Mouse (Mus musculus) CD4-positive, CD25-positive, alpha-beta regulatory T cell, adult 2 months (primary cell): Measurements from ENCODE around the gene Tnmd.
A peak's percentile ranks its signal among the peaks of the same experiment; 100 is the strongest.

Experiments
- DNase-seq: peaks from one replicate; pipeline ENCODE4 v3.0.0-alpha.2; 2012; ENCODE audit warnings: low read depth, low spot score

The Tnmd gene

DNA sequence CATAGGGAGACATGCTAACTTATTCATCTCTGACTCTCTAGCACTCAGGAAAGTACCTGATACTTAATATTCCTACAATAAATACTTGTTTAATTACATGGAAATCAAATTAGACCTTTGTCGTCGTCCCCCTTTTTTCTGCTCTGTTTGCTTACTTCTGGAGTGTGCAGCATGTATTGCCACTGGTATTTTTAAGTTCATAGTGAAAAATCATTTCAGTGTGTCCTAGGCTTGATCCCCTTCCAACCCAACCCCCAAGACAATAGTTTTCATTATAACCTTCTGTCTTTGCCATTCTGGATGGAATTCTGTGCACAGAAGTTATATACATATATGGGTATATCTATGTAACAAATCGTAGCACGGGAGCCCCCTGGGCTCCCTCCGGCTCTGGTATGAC is at the start of gene Tnmd:
Gene Tnmd, plus strand, starts transcription at position 301 of the 400 bp plus-strand sequence.
- no peak for DNase-seq

DNA sequence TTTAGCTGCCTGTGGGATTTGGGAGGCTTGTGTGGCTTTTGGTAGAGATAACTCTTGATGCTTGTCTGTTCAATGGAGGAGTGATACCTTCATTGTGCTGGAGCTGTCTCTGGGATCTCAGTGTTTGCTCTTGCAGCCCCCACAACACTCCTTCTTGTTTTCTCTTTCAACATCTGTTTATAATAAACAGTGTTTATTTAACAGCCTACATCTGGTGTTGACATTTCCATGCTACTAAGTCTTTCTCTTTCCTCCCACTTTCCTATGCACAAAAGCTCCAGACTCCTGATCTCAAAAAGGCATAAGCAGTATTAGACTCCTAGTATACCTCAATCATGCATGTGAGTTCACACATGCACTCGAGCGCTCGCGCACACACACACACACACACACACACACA is 2.9 kb downstream of the Tnmd start:
- no peak for DNase-seq

DNA sequence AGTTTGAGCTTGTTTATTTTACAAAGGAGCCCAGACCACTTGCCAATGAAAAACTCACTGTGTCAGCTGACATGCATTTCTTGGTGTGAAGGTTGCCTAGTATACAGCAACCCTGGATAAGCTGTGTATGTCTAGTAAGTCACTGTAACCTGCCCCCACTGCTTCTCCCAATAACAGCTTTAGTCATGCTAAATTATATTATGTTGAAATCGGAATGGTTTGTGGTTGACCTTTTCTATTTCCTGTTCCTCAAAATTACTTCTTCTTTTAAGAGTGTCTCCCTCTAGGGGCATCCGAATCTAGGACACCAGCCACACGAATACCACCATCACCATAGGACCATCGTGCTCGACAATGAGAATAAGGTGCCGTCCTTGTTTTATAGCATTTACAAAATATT is 19.0 kb downstream of the Tnmd start:
- DNase-seq = no peak

DNA sequence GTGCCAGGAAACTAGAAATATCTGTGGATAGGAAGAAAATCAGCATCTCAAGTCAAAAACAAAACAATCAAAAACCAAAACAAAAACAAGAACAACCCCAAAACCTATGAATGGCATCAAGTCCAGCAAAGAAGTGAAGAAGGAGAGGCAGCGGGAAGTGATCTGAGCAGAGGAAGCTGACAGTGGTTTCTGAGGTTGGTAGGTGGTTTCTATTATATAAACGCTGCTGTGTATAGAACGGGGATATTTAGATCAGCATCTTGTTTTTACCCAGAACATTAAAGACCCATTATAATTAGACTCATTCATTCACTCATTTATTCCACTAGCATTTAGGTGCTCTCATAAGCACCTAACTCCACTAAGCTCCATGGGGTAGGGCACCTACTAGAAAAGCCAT is 36.5 kb downstream of the Tnmd start:
- peak; percentile 10 for DNase-seq

DNA sequence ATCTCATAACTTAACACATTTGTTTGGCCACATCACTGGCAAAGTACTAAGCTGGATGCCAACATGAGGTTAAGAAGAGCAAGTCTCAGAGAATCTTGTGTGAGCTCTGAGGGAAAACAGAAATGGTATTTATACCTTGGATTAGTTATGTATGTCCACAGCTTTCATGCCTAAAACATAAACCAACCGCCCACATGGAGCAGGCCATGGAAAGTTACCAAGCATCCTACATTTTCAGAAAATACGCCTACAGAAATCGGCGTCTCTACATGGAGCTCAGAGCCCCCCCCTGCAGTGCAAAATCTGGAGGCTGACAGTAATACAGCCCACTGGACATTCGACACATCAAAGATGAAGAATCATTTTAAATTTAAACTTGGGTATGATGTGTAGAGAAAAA is 37.3 kb downstream of the Tnmd start:
- no peak for DNase-seq

DNA sequence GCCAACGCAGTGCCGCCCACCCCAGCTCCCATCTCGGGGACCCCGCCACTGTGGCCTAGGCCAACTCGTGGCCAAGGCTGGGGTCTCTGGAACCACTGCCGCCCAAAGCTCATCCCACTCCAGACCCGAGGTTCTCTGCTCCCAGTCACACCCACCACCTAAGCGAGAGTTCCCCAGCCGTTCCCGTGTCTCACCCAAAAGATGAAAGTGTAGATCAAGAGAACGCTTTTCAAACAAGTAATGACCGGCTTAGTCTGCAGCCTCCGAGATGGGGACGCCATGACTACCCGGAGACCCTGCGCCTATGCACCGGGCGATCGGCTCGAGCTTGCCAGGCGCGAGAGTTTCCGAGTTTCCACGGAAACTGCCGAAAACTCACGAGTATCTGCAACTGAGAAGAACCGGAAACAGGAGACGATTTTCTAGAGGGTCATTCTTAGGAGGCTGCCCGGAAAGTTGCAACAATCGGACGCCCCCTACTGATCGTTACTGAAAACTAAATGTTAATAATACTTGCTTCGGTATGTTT is 47.3 kb downstream of the Tnmd start, which contains the start of gene Tspan6:
Gene Tspan6, minus strand, starts transcription at position 416 of the 529 bp plus-strand sequence.
- DNase-seq = peak; percentile 85

DNA sequence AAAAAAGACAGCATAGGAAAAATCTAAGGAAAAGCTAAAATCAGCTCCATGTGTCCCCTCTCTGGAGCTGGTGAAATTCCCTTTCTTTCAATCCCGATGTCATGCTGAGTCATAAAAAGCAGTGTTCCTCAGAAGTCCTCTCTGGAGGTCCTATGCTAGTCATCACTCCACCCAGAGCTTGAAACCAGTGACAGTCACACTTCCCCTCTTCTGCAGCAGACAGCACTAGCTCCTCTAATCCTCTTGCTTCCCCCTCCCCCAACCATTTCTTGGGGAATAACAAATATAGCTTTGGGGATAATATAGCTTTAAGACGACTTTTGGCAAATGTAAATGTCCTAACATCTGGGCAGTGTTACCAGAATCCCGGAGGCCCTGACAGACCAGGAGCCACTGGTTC is 57.5 kb downstream of the Tnmd start, which contains the start of gene Srpx2:
Gene Srpx2, plus strand, starts transcription at position 166 of the 400 bp plus-strand sequence.
- no peak for DNase-seq

DNA sequence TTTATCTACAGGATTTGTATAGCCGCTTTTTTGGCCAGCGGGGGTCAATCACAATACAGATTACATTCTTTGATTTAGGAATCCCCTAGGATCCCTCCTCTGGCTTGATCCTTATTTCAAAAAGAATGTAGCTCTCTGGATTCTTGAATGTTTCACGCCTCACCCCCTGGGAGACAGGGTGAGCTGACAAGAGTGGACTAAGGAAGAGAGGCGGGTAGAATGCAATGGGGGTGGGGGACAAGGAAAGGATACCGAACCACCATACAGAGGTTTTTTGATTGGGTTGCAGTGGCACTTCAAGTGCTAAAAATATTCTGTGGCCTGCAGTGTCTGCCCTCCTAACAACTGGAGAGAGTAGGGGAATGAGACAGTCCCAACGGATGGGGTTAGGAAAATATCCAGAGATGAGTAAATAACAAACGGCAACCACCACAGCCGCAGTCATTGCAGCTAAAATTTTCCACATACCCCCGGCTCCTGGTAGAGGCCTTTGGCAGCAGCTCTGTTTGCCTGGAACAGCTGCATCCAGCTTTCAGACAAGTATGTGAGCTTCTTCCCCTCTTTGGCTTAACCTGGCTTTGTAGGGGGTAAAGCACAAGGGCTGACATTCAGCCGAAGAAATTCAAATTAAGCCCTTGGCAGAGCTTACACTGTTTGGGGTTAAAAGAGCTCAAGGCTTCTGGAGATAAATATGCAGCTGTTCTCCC is 60.8 kb downstream of the Tnmd start:
- no peak for DNase-seq

DNA sequence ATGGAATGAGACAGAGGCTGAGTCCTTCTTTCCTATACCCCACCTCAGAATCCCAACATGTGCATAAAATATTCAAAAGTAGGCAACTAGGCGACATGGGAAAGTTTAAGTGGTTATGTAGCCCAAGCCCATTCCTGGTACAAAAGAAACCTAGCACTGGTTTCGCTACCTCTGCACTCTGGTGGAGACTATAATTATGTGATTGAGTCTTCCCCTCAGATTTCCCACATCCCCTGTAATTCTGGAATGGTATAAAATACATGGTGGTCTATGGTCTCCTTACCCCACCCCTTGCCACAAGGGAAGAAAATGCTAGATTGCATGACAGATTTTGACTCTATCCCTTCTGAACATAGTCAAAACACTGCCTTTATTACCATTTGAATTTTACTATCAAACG is 62.2 kb downstream of the Tnmd start:
- no peak for DNase-seq

DNA sequence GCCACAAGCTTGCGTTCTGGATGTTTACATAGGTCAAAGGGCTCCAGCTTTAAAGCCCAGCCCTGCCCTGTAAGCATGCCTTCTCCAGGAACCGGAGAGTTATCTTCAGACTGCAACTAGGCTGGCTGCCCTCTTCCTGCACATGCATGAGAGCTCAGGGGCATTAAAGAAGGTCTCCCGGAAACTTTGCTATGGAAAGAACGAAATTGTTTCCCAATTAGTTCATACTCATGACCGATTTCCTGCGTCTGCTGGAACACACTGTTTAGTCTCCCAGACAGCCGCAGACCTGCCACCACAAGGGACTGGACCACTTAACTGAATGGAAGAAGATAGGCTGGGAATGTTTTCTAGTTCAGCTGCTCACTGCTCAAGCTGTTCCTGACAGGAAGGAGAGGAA is 63.4 kb downstream of the Tnmd start:
- DNase-seq = no peak
